Mouse (Mus musculus) CH12.LX (cell line): ENCODE results near the gene Mdfi. TPM values are rescaled to one million over a fixed set of nuclear protein-coding genes. Genes with fewer than 3 reads are reported as not detected.

Source experiments
- DNase-seq: peaks from one replicate; pipeline ENCODE4 v3.0.0-alpha.2; 2013; ENCODE audit errors: extremely low read depth
- H3K27ac ChIP-seq: 2 replicates; pipeline ENCODE4 v1.5.1; 2012; ENCODE audit warnings: low read depth, mild to moderate bottlenecking, control low read depth, moderate library complexity; ENCODE audit not compliant: insufficient read depth
- H3K27me3 ChIP-seq: replicated peaks from 2 replicates; pipeline ENCODE3; 2012; ENCODE audit warnings: inconsistent platforms
- H3K36me3 ChIP-seq, 2 experiments: replicated peaks in 1 of 2; 2 replicates each; pipeline versions ENCODE3 to v1.6.1; 2012; ENCODE audit warnings: inconsistent platforms in 1 of 2, low read length in 1 of 2, mild to moderate bottlenecking in 1 of 2, mixed read lengths in 1 of 2, moderate library complexity in 1 of 2; ENCODE audit not compliant: control insufficient read depth in 1 of 2, insufficient read depth in 1 of 2
- H3K4me1 ChIP-seq, 2 experiments: 2 replicates each; pipeline ENCODE4 v1.6.1; 2012; ENCODE audit warnings: inconsistent platforms in 1 of 2, moderate library complexity in 1 of 2; ENCODE audit not compliant: insufficient read depth in 2 of 2, control insufficient read depth in 1 of 2
- H3K4me2 ChIP-seq: 2 replicates; pipeline ENCODE4 v1.6.1; 2012; ENCODE audit warnings: low read depth, mild to moderate bottlenecking, control low read depth; ENCODE audit not compliant: poor library complexity, insufficient read depth, severe bottlenecking
- H3K4me3 ChIP-seq, 3 experiments: fragments of 150-350 bp in 1 of 3; sonication (generic) in 1 of 3; replicated peaks in 1 of 3; 2 replicates each; pipeline versions ENCODE3 to v1.5.1; 2011 to 2012; ENCODE audit warnings: low read depth in 2 of 3, low read length in 2 of 3, mild to moderate bottlenecking in 2 of 3, moderate library complexity in 2 of 3, control low read depth in 1 of 3, improper control_type of control experiment in 1 of 3, inconsistent platforms in 1 of 3, mixed read lengths in 1 of 3; ENCODE audit not compliant: poor library complexity in 1 of 3
- H3K79me2 ChIP-seq: replicated peaks from 2 replicates; pipeline ENCODE4 v1.6.1; 2012; ENCODE audit warnings: mild to moderate bottlenecking, moderate library complexity; ENCODE audit not compliant: control insufficient read depth, poor library complexity, insufficient read depth, severe bottlenecking; ENCODE audit errors: extremely low read depth
- H3K9ac ChIP-seq: 2 replicates; pipeline ENCODE4 v1.6.1; 2012; ENCODE audit warnings: low read depth, mild to moderate bottlenecking, control low read depth, moderate library complexity; ENCODE audit not compliant: insufficient read depth
- H3K9me3 ChIP-seq: replicated peaks from 2 replicates; pipeline ENCODE3; 2012; ENCODE audit warnings: low read length, inconsistent platforms, mixed read lengths
- CHD1 ChIP-seq: IDR thresholded peaks from 2 replicates; pipeline ENCODE4 v1.6.1; 2012; ENCODE audit warnings: low read depth, low read length, improper control_type of control experiment, inconsistent platforms
- CTCF ChIP-seq, 2 experiments: IDR thresholded peaks in 1 of 2; conservative IDR thresholded peaks in 1 of 2; 2 replicates each; pipeline ENCODE4 v1.5.1; 2011 to 2012; ENCODE audit warnings: low read depth in 2 of 2, low read length in 2 of 2, improper control_type of control experiment in 1 of 2, inconsistent platforms in 1 of 2, mild to moderate bottlenecking in 1 of 2, moderate library complexity in 1 of 2
- EP300 ChIP-seq: IDR thresholded peaks from 2 replicates; pipeline ENCODE4 v1.6.1; 2011; ENCODE audit warnings: low read length, improper control_type of control experiment
- IRF4 ChIP-seq: IDR thresholded peaks from 2 replicates; pipeline ENCODE4 v1.6.1; 2014; ENCODE audit warnings: low read depth, mild to moderate bottlenecking, inconsistent platforms, low read length, improper control_type of control experiment
- JUN ChIP-seq: IDR thresholded peaks from 2 replicates; pipeline ENCODE4 v1.6.1; 2011; ENCODE audit warnings: low read depth, mild to moderate bottlenecking, low read length, improper control_type of control experiment, moderate library complexity; ENCODE audit not compliant: insufficient read depth
- JUND ChIP-seq: conservative IDR thresholded peaks from 2 replicates; pipeline ENCODE4 v1.6.1; 2011; ENCODE audit warnings: low read depth, low read length, improper control_type of control experiment
- KAT2A ChIP-seq: IDR thresholded peaks from 2 replicates; pipeline ENCODE4 v1.6.1; 2012; ENCODE audit warnings: low read length, improper control_type of control experiment, inconsistent platforms; ENCODE audit not compliant: insufficient replicate concordance
- MAX ChIP-seq: IDR thresholded peaks from 2 replicates; pipeline ENCODE4 v1.6.1; 2011; ENCODE audit warnings: low read length, improper control_type of control experiment
- MAZ ChIP-seq: IDR thresholded peaks from 2 replicates; pipeline ENCODE4 v1.6.1; 2012; ENCODE audit warnings: low read depth, mild to moderate bottlenecking, inconsistent platforms, low read length, improper control_type of control experiment, moderate library complexity
- MYC ChIP-seq: IDR thresholded peaks from 2 replicates; pipeline ENCODE4 v1.6.1; 2011; ENCODE audit warnings: low read depth, mild to moderate bottlenecking, improper control_type of control experiment, low read length
- NELFE ChIP-seq: IDR thresholded peaks from 2 replicates; pipeline ENCODE4 v1.6.1; 2011; ENCODE audit warnings: low read depth, low read length, improper control_type of control experiment
- RAD21 ChIP-seq: IDR thresholded peaks from 2 replicates; pipeline ENCODE4 v1.6.1; 2011; ENCODE audit warnings: low read depth, mild to moderate bottlenecking, low read length, improper control_type of control experiment, moderate library complexity
- RCOR1 ChIP-seq: conservative IDR thresholded peaks from 2 replicates; pipeline ENCODE4 v1.6.1; 2012; ENCODE audit warnings: low read depth, mild to moderate bottlenecking, inconsistent platforms, low read length, improper control_type of control experiment
- SIN3A ChIP-seq: IDR thresholded peaks from 2 replicates; pipeline ENCODE4 v1.6.1; 2012; ENCODE audit warnings: low read length, improper control_type of control experiment, inconsistent platforms
- TBP ChIP-seq: conservative IDR thresholded peaks from 2 replicates; pipeline ENCODE4 v1.6.1; 2011; ENCODE audit warnings: low read depth, low read length, improper control_type of control experiment
- UBTF ChIP-seq: IDR thresholded peaks from 2 replicates; pipeline ENCODE4 v1.6.1; 2012; ENCODE audit warnings: low read depth, mild to moderate bottlenecking, inconsistent platforms, low read length, improper control_type of control experiment, moderate library complexity
- USF2 ChIP-seq: conservative IDR thresholded peaks from 2 replicates; pipeline ENCODE4 v1.6.1; 2011; ENCODE audit warnings: low read depth, low read length, improper control_type of control experiment
- ZKSCAN1 ChIP-seq: IDR thresholded peaks from 2 replicates; pipeline ENCODE4 v1.6.1; 2012; ENCODE audit warnings: low read depth, inconsistent platforms, low read length, improper control_type of control experiment, borderline replicate concordance
- ZMIZ1 ChIP-seq: IDR thresholded peaks from 2 replicates; pipeline ENCODE4 v1.6.1; 2012; ENCODE audit warnings: low read depth, mild to moderate bottlenecking, inconsistent platforms, low read length, improper control_type of control experiment
- ZNF384 ChIP-seq: IDR thresholded peaks from 2 replicates; pipeline ENCODE4 v1.6.1; 2012; ENCODE audit warnings: low read depth, low read length, improper control_type of control experiment, inconsistent platforms
- dilution Hi-C: fragments of 300-500 bp; cut with MboI; formaldehyde crosslinking; loops from 2 replicates; pipeline ENCODE4 v1.14.3; 2020; ENCODE audit warnings: low sequenced_read_pairs; ENCODE audit not compliant: extremely low pct_unique_long_range_greater_than_20kb, extremely low pct_ligation_motif_present
- in situ Hi-C: fragments of 300-500 bp; cut with MboI; formaldehyde crosslinking; loops from 3 replicates; pipeline ENCODE4 v1.14.3; 2019; ENCODE audit warnings: low sequenced_read_pairs, low pct_ligation_motif_present, low pct_unique_long_range_greater_than_20kb, mixed read lengths
- polyA plus RNA-seq: library from polyadenylated mRNA; unstranded; fragments of >175 nt; gene quantifications from 2 replicates; pipeline ENCODE4 v1.2.1, GENCODE M21; 2012; ENCODE audit warnings: low read depth; ENCODE audit not compliant: insufficient read length
- total RNA-seq, 2 experiments: library from RNA; depleted of rRNA; stranded (reverse); fragments of 300-350 nt in 1 of 2; fragments of >200 nt in 1 of 2; gene quantifications; 2 replicates each; pipeline ENCODE4 v1.2.3; 2012 to 2014

Gene Mdfi
- total and polyA plus RNA-seq, 3 experiments, result 0.30 to 0.35 TPM; not detected in 1

DNA sequence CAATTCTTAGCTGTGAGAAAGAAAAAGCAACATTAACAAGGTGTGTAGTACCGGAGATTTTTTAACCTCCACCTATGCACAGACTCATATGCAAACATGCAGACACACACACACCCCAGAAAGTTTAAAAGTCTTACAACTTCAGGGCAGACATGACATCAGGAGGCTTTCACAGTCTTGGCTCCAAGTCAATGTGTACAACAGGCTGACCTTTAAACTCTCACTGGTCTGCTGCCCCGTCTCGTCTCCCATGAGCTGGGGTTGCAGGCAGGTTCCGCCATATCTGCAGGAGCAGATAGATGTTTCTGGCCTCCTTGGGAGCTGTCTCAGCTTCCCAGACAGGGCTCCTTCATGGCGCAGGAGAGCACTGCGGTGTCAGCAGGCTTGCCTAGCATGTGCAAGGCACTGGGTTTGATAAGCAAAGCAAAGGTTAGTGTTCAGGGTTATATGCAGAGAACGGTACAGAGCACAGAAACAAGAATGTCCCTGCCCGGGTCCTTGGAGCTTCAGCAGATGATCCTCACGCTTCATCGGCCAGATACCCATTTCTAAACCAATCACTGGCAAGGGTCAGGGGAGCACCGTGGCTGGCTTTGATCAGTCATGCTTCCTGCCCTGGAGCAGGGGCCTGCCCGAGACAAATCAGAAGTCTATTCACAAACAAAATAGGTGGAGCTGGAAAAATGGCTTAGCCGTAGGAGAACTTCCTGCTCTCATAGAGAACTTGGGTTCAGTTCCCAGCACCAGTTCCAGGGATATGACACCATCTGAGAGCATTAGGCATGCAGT, 29.2 kb downstream of the Mdfi start:
- in situ Hi-C loops (no loop called here), dilution Hi-C loops (no loop called here)
- Histone ChIP-seq H3K36me3 (no peaks in the 10 kb centered on the region), H3K9me3 (no peaks in the 10 kb centered on the region), H3K79me2 (no peaks in the 10 kb centered on the region), H3K4me2 (no peak overlapping the region), H3K4me1 (no peaks in the 10 kb centered on the region), H3K9ac (no peak overlapping the region), H3K27ac (no peak overlapping the region), H3K4me3 (no peak overlapping the region), H3K27me3 (no peaks in the 10 kb centered on the region)
- DNase-seq, result no peak
- TF ChIP-seq ZMIZ1 (no peak), UBTF (no peak), NELFE (no peak), USF2 (no peak), SIN3A (no peak), JUN (no peak), KAT2A (no peak), RCOR1 (no peak), TBP (no peak)
- TF ChIP-seq, all 38 proteins: peak for 0

- Histone ChIP-seq H3K4me3 (no peak overlapping the region), H3K4me1 (no peaks in the 10 kb centered on the region), H3K27me3 (no peaks in the 10 kb centered on the region), H3K36me3 (no peaks in the 10 kb centered on the region), H3K9ac (no peak overlapping the region), H3K4me2 (no peak overlapping the region), H3K27ac (no peak overlapping the region), H3K9me3 (no peaks in the 10 kb centered on the region), H3K79me2 (no peaks in the 10 kb centered on the region)
- in situ Hi-C loops, result no loop called here
- TF ChIP-seq CTCF (conservative IDR thresholded peaks at IDR 0.05 in 1 of 2, IDR thresholded peaks at IDR 0.05 in 1 of 2; ENCODE audit: low read depth in 2 of 2, low read length in 2 of 2) (0 out of 4 replicates have a peak, but pooled peaks of 1 of the 2 experiments have one; percentile 16), MYC (no peak)
- no peak for DNase-seq
- dilution Hi-C loops, result no loop called here
These were observed 30.8 kb downstream of the Mdfi start for GRCm38 (mm10) chr17:47803662-47804061.

DNA sequence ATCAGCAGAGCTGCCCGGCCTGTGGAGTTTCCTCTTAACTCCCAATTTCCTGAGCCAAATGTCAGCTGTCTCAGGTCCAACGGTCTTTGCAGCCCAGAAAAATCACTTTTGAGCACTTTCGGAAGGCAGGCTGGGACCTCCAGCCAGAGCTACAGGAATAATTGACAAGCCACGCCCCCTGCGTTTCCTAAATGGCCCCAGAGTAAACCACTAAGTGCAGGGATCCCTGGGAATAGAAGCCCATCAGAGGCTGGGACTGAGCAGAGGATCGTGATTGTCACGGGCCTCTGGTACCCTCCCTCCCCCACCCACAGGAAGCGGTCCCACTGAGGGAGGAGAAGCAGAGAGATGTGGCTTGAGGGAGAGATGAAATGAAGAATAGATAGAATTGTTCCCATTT, 31.7 kb downstream of the Mdfi start:
- no peak overlapping the region for H3K27ac ChIP-seq
- H3K9ac ChIP-seq, result no peak overlapping the region
- no peaks in the 10 kb centered on the region for H3K9me3 ChIP-seq
- H3K4me3 ChIP-seq, result no peak overlapping the region
- no peaks in the 10 kb centered on the region for H3K27me3 ChIP-seq
- no peaks in the 10 kb centered on the region for H3K36me3 ChIP-seq
- no peaks in the 10 kb centered on the region for H3K4me1 ChIP-seq
- DNase-seq, result no peak
- H3K4me2 ChIP-seq, result no peak overlapping the region
- dilution Hi-C loops, result no loop called here
- no peaks in the 10 kb centered on the region for H3K79me2 ChIP-seq
- TF ChIP-seq MAZ (no peak), KAT2A (no peak), RAD21 (no peak), SIN3A (no peak), MAX (no peak), MYC (no peak), JUND (no peak), IRF4 (no peak), ZNF384 (no peak), CHD1 (no peak), ZKSCAN1 (no peak), EP300 (no peak), ZMIZ1 (no peak)
- in situ Hi-C loops, result no loop called here
